Mouse (Mus musculus): ENCODE measurements at regions not wholly inside any gene's neighbourhood (a gene's known extent, or its start where the extent isn't known, plus 50 kb on each side); places are given as distances from the start of the nearest gene placed in this dataset.

DNA sequence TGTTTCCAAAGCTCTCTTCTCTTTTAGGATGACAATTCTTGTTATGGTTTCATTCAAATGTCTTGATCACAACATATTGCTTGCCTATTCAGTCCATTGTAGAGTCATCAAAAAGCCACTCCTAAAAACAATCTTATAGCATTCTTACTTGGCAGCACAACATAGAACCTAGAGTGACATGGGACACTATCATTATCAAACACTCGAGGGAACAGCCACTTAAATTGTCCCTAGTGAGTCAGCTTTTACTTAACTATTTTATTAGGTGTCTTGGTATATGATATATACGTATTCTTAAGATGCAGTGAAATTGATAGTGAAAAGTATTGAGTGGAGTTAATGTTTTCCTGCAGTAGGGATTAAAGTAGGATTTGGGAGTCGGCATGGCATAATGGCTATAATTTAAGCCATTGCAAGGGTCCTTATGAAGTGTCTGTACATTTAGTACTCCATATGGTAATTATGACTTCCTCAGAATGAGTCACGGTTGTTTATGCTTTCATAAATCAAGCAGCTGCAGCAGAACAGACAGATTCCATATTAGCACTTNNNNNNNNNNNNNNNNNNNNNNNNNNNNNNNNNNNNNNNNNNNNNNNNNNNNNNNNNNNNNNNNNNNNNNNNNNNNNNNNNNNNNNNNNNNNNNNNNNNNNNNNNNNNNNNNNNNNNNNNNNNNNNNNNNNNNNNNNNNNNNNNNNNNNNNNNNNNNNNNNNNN, 153.6 kb downstream of the Trim52 start:
- no peak for TF ChIP-seq POLR2A (IDR thresholded peaks at IDR 0.05; ENCODE audit: insufficient read depth, low read depth, low read length)
- TF ChIP-seq CTCF (IDR thresholded peaks at IDR 0.05), result no peak
- no peak for TF ChIP-seq EP300 (IDR thresholded peaks at IDR 0.05; ENCODE audit: insufficient read depth, low read depth, low read length)

Measured in heart, adult 2 months (tissue).